Mouse (Mus musculus): Measurements from ENCODE around the gene Akap5. TPM values are rescaled to one million over a fixed set of nuclear protein-coding genes. Genes with fewer than 3 reads are reported as not detected.

The Akap5 gene
- polyA plus RNA-seq, 1 experiment from 2014 or later: 1.1 TPM

DNA sequence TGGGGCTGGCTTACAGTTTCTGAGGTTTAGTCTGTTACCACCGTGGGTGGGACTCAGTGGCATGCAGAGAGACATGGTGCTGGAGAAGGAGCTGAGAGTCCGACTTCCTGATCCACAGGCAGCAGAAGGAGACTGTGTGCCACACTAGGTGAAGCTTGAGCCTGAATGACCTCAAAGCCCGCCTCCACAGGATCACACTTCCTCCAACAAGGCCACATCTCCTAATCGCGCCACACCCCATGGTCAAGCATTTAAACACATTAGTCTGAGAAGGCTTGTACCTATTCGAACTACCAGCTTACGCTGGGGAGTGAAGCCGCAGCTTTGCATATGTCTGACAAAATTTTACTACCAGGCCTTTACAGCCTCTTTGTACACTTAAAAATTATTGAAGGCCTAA lies 19.6 kb upstream of the Akap5 start:
- Histone ChIP-seq H3K4me3 (ENCODE audit: low read depth, low read length) (no peak overlapping the region), H3K4me1 (ENCODE audit: control insufficient read depth, insufficient read depth, low read length) (peaks cover 9% of the 10 kb centered on the region; the same call in 1 of the 2 replicates), H3K36me3 (ENCODE audit: control insufficient read depth, insufficient read depth, low read length) (peaks cover 54% of the 10 kb centered on the region), H3K4me2 (ENCODE audit: low read depth, low read length) (no peak overlapping the region), H3K27me3 (replicated peaks; ENCODE audit: control insufficient read depth, insufficient read depth, low read length) (no peaks in the 10 kb centered on the region), H3K27ac (replicated peaks; ENCODE audit: low read depth, low read length) (no peak overlapping the region), H3K9me3 (ENCODE audit: control insufficient read depth, low read length) (no peaks in the 10 kb centered on the region), H3K9ac (ENCODE audit: low read depth, low read length) (no peak overlapping the region)
- no peak for DNase-seq (ENCODE audit: low spot score)
- no peak for ATAC-seq (ENCODE audit: low read depth)
- WGBS: 87% methylated on average over 8 of the region's 8 CpGs

DNA sequence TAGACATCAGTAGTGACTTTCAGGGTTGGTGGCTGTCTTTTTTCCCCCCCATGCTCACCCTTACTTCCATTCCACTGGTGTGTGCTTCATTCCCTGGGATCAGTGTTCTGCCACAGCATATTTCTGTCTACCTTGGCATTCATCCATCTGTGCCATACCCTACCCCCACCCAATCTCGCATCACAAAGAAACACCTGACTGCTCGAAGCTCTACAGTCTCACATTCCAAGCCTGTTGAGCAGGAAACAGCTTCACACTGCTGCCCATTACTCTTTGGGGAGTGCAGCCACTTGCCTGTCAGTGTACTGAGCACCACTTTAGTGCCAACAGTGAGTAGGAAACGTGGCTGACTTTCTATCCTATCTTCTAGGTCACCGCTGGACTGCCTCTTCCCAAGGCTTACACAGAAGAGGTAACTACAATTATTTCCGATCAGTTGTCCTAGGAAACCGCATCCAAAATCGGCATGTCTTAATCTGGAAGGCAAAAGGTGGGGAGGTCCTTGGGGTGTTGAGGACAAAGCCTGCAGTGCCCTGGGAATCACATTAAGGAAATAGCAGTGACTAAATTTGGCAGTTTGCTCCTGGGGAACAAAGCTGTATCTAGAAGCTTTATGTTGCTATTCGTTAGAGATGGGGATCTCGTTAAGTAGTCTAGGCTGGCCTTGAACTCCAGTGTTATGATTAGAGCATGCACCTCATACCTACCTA lies 17.7 kb upstream of the Akap5 start:
- peaks cover 61% of the 10 kb centered on the region for H3K36me3 ChIP-seq (ENCODE audit: control insufficient read depth, insufficient read depth, low read length)
- H3K27me3 ChIP-seq (replicated peaks; ENCODE audit: control insufficient read depth, insufficient read depth, low read length): no peaks in the 10 kb centered on the region
- no peak overlapping the region for H3K4me2 ChIP-seq (ENCODE audit: low read depth, low read length)
- no peak overlapping the region; the same call in 1 of the 2 replicates for H3K9ac ChIP-seq (ENCODE audit: low read depth, low read length)
- H3K27ac ChIP-seq (replicated peaks; ENCODE audit: low read depth, low read length): no peak overlapping the region
- WGBS: 78% methylated on average over 9 of the region's 9 CpGs
- H3K4me1 ChIP-seq (ENCODE audit: control insufficient read depth, insufficient read depth, low read length): peaks cover 9% of the 10 kb centered on the region; the same call in 1 of the 2 replicates
- no peaks in the 10 kb centered on the region for H3K9me3 ChIP-seq (ENCODE audit: control insufficient read depth, low read length)
- ATAC-seq (ENCODE audit: low read depth): peak; percentile 53
- no peak overlapping the region for H3K4me3 ChIP-seq (ENCODE audit: low read depth, low read length)
- DNase-seq (ENCODE audit: low spot score): peak; percentile 67

DNA sequence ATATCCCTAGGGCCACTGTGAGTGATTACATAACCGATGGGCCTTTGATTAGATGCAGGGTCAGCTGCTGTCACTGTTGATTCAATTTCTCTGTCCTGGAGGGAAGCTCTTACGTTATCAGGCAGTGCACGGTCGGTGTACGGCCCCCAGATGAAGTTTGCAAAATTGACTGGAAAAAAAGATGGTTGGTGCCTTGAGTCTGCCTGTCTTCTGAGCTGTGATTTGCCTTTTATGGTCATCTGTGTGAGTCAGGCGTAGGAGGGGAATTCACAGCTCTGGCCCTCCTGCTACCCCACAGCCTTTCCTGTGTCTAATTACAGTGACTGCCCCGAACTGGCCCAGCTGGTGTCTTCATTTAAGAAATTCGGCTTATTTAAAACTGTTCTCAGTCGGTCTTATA lies 16.7 kb upstream of the Akap5 start:
- Histone ChIP-seq H3K9me3 (ENCODE audit: control insufficient read depth, low read length) (no peaks in the 10 kb centered on the region), H3K4me3 (ENCODE audit: low read depth, low read length) (no peak overlapping the region), H3K27ac (replicated peaks; ENCODE audit: low read depth, low read length) (peak overlapping the region; percentile 39; the same call in 1 of the 2 replicates), H3K9ac (ENCODE audit: low read depth, low read length) (no peak overlapping the region), H3K27me3 (replicated peaks; ENCODE audit: control insufficient read depth, insufficient read depth, low read length) (no peaks in the 10 kb centered on the region), H3K4me1 (ENCODE audit: control insufficient read depth, insufficient read depth, low read length) (peaks cover 9% of the 10 kb centered on the region; the same call in 1 of the 2 replicates), H3K36me3 (ENCODE audit: control insufficient read depth, insufficient read depth, low read length) (peaks cover 66% of the 10 kb centered on the region), H3K4me2 (ENCODE audit: low read depth, low read length) (no peak overlapping the region)
- ATAC-seq (ENCODE audit: low read depth): peak; percentile 79; the same call in 1 of the 2 replicates
- DNase-seq (ENCODE audit: low spot score): peak; percentile 71
- WGBS: 30% methylated on average over 9 of the region's 9 CpGs

DNA sequence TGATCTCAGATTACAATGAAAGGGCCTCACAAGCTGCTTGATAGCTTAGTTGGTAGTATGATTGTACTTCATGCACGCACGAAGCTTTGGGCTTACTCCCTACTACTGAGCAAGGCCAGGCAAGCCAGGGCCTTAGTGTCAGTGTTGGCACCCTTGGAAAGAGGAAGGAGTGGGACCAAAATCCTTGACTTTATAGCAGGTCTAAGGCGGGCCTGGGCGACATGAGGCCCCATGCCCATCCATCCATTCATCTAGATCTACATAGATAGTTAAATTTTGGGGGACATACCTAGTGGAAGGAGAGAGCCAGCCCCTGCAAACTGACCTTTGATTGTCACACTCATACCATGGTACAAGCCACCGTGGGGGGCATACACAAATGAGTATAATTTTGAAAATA lies 16.3 kb upstream of the Akap5 start:
- WGBS: 85% methylated on average over 5 of the region's 5 CpGs
- DNase-seq (ENCODE audit: low spot score): no peak
- no peak for ATAC-seq (ENCODE audit: low read depth)

DNA sequence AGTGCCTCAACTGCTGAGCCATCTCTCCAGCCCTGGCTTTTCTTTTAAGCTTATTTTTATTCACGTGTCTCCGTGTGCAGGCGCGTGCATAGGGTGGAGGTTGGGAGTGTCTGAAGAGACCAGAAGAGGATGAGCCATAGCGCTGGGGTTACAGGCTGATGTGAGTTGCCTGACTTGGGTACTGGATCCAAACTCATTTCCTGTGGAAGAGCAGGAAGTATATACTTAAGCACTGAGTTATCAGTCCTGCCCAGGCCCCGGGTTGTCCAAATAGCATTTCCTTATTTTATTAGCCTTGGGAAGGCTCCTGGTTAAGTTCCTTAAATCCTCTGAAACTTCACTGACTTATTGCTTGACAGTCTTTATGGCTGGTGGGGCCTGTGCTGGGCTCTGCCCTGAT lies 14.7 kb upstream of the Akap5 start:
- H3K9me3 ChIP-seq (ENCODE audit: control insufficient read depth, low read length): no peaks in the 10 kb centered on the region

More for the DNA sequence above, 16.3 kb upstream of the Akap5 start:
- Histone ChIP-seq H3K9ac (ENCODE audit: low read depth, low read length) (no peak overlapping the region), H3K36me3 (ENCODE audit: control insufficient read depth, insufficient read depth, low read length) (peaks cover 63% of the 10 kb centered on the region), H3K4me2 (ENCODE audit: low read depth, low read length) (no peak overlapping the region), H3K9me3 (ENCODE audit: control insufficient read depth, low read length) (no peaks in the 10 kb centered on the region), H3K4me3 (ENCODE audit: low read depth, low read length) (no peak overlapping the region), H3K27ac (replicated peaks; ENCODE audit: low read depth, low read length) (peak overlapping the region; percentile 39; the same call in 1 of the 2 replicates), H3K27me3 (replicated peaks; ENCODE audit: control insufficient read depth, insufficient read depth, low read length) (no peaks in the 10 kb centered on the region), H3K4me1 (ENCODE audit: control insufficient read depth, insufficient read depth, low read length) (peaks cover 9% of the 10 kb centered on the region; the same call in 1 of the 2 replicates)

DNA sequence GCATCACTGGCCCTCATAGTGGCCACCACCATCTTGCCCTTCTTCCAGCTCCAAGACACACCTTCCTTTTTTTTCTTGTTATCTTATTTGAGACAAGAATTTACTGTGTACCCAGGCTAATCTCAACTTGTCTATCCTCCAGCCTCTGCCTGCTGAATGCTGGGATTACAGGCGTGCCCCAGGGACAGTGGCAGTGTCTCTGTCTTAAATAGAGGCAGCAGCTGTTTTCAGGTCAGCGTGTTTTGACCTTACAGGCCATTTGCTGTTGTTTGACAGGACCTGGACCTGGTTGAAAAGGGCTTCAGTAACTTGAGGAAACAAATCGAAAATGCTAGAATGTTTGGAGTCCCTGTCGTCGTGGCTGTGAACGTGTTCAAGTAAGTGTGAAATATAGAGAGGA lies 14.1 kb upstream of the Akap5 start:
- Histone ChIP-seq H3K9ac (ENCODE audit: low read depth, low read length) (no peak overlapping the region), H3K27me3 (replicated peaks; ENCODE audit: control insufficient read depth, insufficient read depth, low read length) (no peaks in the 10 kb centered on the region), H3K9me3 (ENCODE audit: control insufficient read depth, low read length) (no peaks in the 10 kb centered on the region), H3K4me1 (ENCODE audit: control insufficient read depth, insufficient read depth, low read length) (peaks cover 9% of the 10 kb centered on the region; the same call in 1 of the 2 replicates), H3K4me2 (ENCODE audit: low read depth, low read length) (no peak overlapping the region), H3K36me3 (ENCODE audit: control insufficient read depth, insufficient read depth, low read length) (peaks cover 69% of the 10 kb centered on the region), H3K27ac (replicated peaks; ENCODE audit: low read depth, low read length) (no peak overlapping the region), H3K4me3 (ENCODE audit: low read depth, low read length) (no peak overlapping the region)
- ATAC-seq (ENCODE audit: low read depth) (no peak), DNase-seq (ENCODE audit: low spot score) (no peak)
- 66% methylated on average over 6 of the region's 6 CpGs for WGBS

More for the DNA sequence above, 14.7 kb upstream of the Akap5 start:
- Histone ChIP-seq H3K36me3 (ENCODE audit: control insufficient read depth, insufficient read depth, low read length) (peaks cover 66% of the 10 kb centered on the region), H3K27ac (replicated peaks; ENCODE audit: low read depth, low read length) (no peak overlapping the region), H3K4me3 (ENCODE audit: low read depth, low read length) (no peak overlapping the region), H3K4me1 (ENCODE audit: control insufficient read depth, insufficient read depth, low read length) (peaks cover 9% of the 10 kb centered on the region; the same call in 1 of the 2 replicates), H3K4me2 (ENCODE audit: low read depth, low read length) (no peak overlapping the region), H3K9ac (ENCODE audit: low read depth, low read length) (no peak overlapping the region), H3K27me3 (replicated peaks; ENCODE audit: control insufficient read depth, insufficient read depth, low read length) (no peaks in the 10 kb centered on the region)
- ATAC-seq (ENCODE audit: low read depth): no peak
- WGBS: 85% methylated on average over 6 of the region's 6 CpGs
- DNase-seq (ENCODE audit: low spot score): no peak

DNA sequence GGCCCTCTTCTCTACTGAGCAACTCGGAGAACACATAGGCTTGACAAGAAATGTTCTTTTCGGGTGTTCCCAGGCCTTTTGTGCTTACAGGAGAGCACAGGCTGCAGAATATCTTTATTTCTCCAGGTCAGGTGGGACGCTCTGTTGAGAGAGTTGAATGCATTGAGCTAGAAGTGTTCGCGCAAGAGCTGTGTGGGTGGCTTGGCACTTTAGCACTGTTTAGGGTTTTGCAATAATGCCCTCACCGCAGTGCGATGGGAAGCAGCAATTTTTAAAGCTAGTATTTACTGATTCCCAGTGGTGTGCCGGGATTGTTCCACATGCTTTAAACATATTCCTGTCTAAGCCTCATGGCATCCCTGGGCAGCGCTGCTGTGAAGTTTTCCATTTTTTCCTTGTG lies 13.5 kb upstream of the Akap5 start:
- Histone ChIP-seq H3K36me3 (ENCODE audit: control insufficient read depth, insufficient read depth, low read length) (peaks cover 69% of the 10 kb centered on the region), H3K4me1 (ENCODE audit: control insufficient read depth, insufficient read depth, low read length) (peaks cover 9% of the 10 kb centered on the region; the same call in 1 of the 2 replicates), H3K9me3 (ENCODE audit: control insufficient read depth, low read length) (no peaks in the 10 kb centered on the region), H3K27me3 (replicated peaks; ENCODE audit: control insufficient read depth, insufficient read depth, low read length) (no peaks in the 10 kb centered on the region), H3K4me3 (ENCODE audit: low read depth, low read length) (no peak overlapping the region), H3K27ac (replicated peaks; ENCODE audit: low read depth, low read length) (no peak overlapping the region), H3K4me2 (ENCODE audit: low read depth, low read length) (no peak overlapping the region), H3K9ac (ENCODE audit: low read depth, low read length) (no peak overlapping the region)
- 92% methylated on average over 9 of the region's 9 CpGs for WGBS
- no peak for ATAC-seq (ENCODE audit: low read depth)
- DNase-seq (ENCODE audit: low spot score): no peak

DNA sequence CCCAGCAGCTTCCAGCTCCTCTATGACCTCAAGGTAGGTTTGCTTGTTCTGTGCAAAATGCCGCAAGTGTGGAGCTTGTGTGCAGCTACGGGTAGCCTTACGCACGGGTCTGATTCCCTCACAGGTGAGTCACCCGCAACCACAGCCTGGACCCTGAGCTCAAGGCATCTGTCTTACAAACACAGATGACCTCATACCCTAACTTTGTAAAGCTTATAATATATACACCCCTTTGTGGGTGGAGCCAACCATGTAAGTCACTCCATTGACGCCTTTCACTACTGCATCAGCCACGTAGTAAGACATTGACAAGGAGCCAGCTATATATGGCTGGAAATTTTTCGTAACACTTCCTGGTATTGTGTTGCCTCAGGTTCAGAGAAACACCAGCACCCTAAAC lies 12.7 kb upstream of the Akap5 start:
- no peak overlapping the region for H3K4me3 ChIP-seq (ENCODE audit: low read depth, low read length)
- no peak overlapping the region for H3K4me2 ChIP-seq (ENCODE audit: low read depth, low read length)
- no peaks in the 10 kb centered on the region for H3K9me3 ChIP-seq (ENCODE audit: control insufficient read depth, low read length)
- no peak overlapping the region for H3K27ac ChIP-seq (replicated peaks; ENCODE audit: low read depth, low read length)
- ATAC-seq (ENCODE audit: low read depth): no peak
- peaks cover 6% of the 10 kb centered on the region; the same call in 1 of the 2 replicates for H3K4me1 ChIP-seq (ENCODE audit: control insufficient read depth, insufficient read depth, low read length)
- peaks cover 67% of the 10 kb centered on the region for H3K36me3 ChIP-seq (ENCODE audit: control insufficient read depth, insufficient read depth, low read length)
- peak; percentile 6 for DNase-seq (ENCODE audit: low spot score)
- no peaks in the 10 kb centered on the region for H3K27me3 ChIP-seq (replicated peaks; ENCODE audit: control insufficient read depth, insufficient read depth, low read length)
- 91% methylated on average over 8 of the region's 8 CpGs for WGBS
- no peak overlapping the region for H3K9ac ChIP-seq (ENCODE audit: low read depth, low read length)

Data from embryonic facial prominence, embryonic 14.5 days (tissue).